Mouse (Mus musculus) stomach, embryonic 15.5 days (tissue): ENCODE results near the gene Rpl10a. TPM values are rescaled to one million over a fixed set of nuclear protein-coding genes. Genes with fewer than 3 reads are reported as not detected.

Source experiments
- ATAC-seq: fragments of 200-750 bp; cut with Nextera tagmentation; 2 replicates; pipeline ENCODE4 v1.8.0; 2017; ENCODE audit warnings: low read depth, moderate number of reproducible peaks, moderate TSS enrichment; ENCODE audit not compliant: insufficient read depth, low FRiP score
- H3K27ac ChIP-seq: fragments of 300-500 bp; sonication (generic); 2 replicates; pipeline ENCODE4 v1.5.1; 2015; ENCODE audit warnings: mild to moderate bottlenecking, inconsistent platforms
- H3K27me3 ChIP-seq: fragments of 300-500 bp; sonication (generic); replicated peaks from 2 replicates; pipeline ENCODE4 v1.6.1; 2015; ENCODE audit warnings: inconsistent platforms
- H3K36me3 ChIP-seq: fragments of 300-500 bp; sonication (generic); 2 replicates; pipeline ENCODE4 v1.6.1; 2015; ENCODE audit warnings: inconsistent platforms
- H3K4me1 ChIP-seq: fragments of 300-500 bp; sonication (generic); 2 replicates; pipeline ENCODE4 v1.6.1; 2015; ENCODE audit warnings: inconsistent platforms
- H3K4me2 ChIP-seq: fragments of 300-500 bp; sonication (generic); 2 replicates; pipeline ENCODE4 v1.6.1; 2015; ENCODE audit warnings: mild to moderate bottlenecking, inconsistent platforms
- H3K4me3 ChIP-seq: fragments of 300-500 bp; sonication (generic); replicated peaks from 2 replicates; pipeline ENCODE4 v1.5.1; 2015; ENCODE audit warnings: inconsistent platforms
- H3K9ac ChIP-seq: fragments of 300-500 bp; sonication (generic); 2 replicates; pipeline ENCODE4 v1.6.1; 2015; ENCODE audit warnings: inconsistent platforms
- H3K9me3 ChIP-seq: fragments of 300-500 bp; sonication (generic); 2 replicates; pipeline ENCODE4 v1.6.1; 2016; ENCODE audit warnings: inconsistent platforms
- WGBS: fragments of 180-500 bp; shearing (Covaris S2); methylation state at CpG from one replicate; pipeline ENCODE4 v1.1.7; 2015; 5-methylcytosine and 5-hydroxymethylcytosine counted together
- polyA plus RNA-seq: library from polyadenylated mRNA; unstranded; fragments of >200 nt; fragmentation: Nextera tagmentation; extraction: Ambion mirVana; gene quantifications from 2 replicates; pipeline ENCODE4 v1.2.1, GENCODE M21; 2015

The Rpl10a gene
- polyA plus RNA-seq, 1 experiment from 2014 or later: 490 TPM

- Histone ChIP-seq H3K36me3 (peaks cover 42% of the 10 kb centered on the region), H3K4me3 (no peak overlapping the region), H3K4me1 (peaks cover 49% of the 10 kb centered on the region), H3K9ac (no peak overlapping the region), H3K27ac (no peak overlapping the region), H3K9me3 (no peaks in the 10 kb centered on the region), H3K4me2 (no peak overlapping the region), H3K27me3 (no peaks in the 10 kb centered on the region)
- 87% methylated on average over 7 of the region's 7 CpGs for WGBS
- no peak for ATAC-seq
Measured at GRCm38 (mm10) chr17:28337547-28337946, 9.3 kb downstream of the Rpl10a start.

- Histone ChIP-seq H3K4me1 (peaks cover 66% of the 10 kb centered on the region), H3K9me3 (no peaks in the 10 kb centered on the region), H3K9ac (no peak overlapping the region), H3K36me3 (peaks cover 26% of the 10 kb centered on the region), H3K4me3 (peak overlapping the region; percentile 11; the same call in 1 of the 2 replicates), H3K27ac (peak overlapping the region; percentile 91), H3K27me3 (no peaks in the 10 kb centered on the region), H3K4me2 (peak overlapping the region; percentile 62)
- peak; percentile 4; the same call in 1 of the 2 replicates for ATAC-seq
- 55% methylated on average over 7 of the region's 7 CpGs for WGBS
Measured at GRCm38 (mm10) chr17:28340578-28340977, 12.3 kb downstream of the Rpl10a start.

- peak overlapping the region; percentile 62 for H3K4me2 ChIP-seq
- H3K36me3 ChIP-seq: peaks cover 23% of the 10 kb centered on the region
- H3K27ac ChIP-seq: peak overlapping the region; percentile 91
- no peaks in the 10 kb centered on the region for H3K9me3 ChIP-seq
- WGBS: 6% methylated on average over 26 of the region's 26 CpGs
- H3K4me3 ChIP-seq: peak overlapping the region; percentile 23
- H3K9ac ChIP-seq: peak overlapping the region; percentile 11; the same call in 1 of the 2 replicates
- H3K27me3 ChIP-seq: no peaks in the 10 kb centered on the region
- H3K4me1 ChIP-seq: peaks cover 71% of the 10 kb centered on the region
- ATAC-seq: peak; percentile 81
Measured at GRCm38 (mm10) chr17:28341091-28341490, 12.8 kb downstream of the Rpl10a start.

GRCm38 (mm10) chr17:28344050-28344607, 15.9 kb downstream of the Rpl10a start:
- Histone ChIP-seq H3K9ac (no peak overlapping the region), H3K4me3 (0 out of 2 replicates have a peak overlapping the region, but pooled peaks have one; percentile 3), H3K27ac (peak overlapping the region; percentile 98), H3K4me2 (peak overlapping the region; percentile 55), H3K27me3 (no peaks in the 10 kb centered on the region), H3K9me3 (no peaks in the 10 kb centered on the region), H3K36me3 (peaks cover 7% of the 10 kb centered on the region; the same call in 1 of the 2 replicates), H3K4me1 (peaks cover 93% of the 10 kb centered on the region)
- 19% methylated on average over 4 of the region's 4 CpGs for WGBS
- ATAC-seq: no peak

GRCm38 (mm10) chr17:28344670-28345069, 16.4 kb downstream of the Rpl10a start:
- peak overlapping the region; percentile 98 for H3K27ac ChIP-seq
- 47% methylated on average over 3 of the region's 3 CpGs for WGBS
- H3K9me3 ChIP-seq: no peaks in the 10 kb centered on the region
- H3K4me1 ChIP-seq: peaks cover 91% of the 10 kb centered on the region
- ATAC-seq: no peak
- no peaks in the 10 kb centered on the region for H3K27me3 ChIP-seq
- H3K4me2 ChIP-seq: peak overlapping the region; percentile 55
- peak overlapping the region; percentile 30 for H3K4me3 ChIP-seq
- H3K36me3 ChIP-seq: peaks cover 5% of the 10 kb centered on the region; the same call in 1 of the 2 replicates
- H3K9ac ChIP-seq: no peak overlapping the region

- WGBS: 5% methylated on average over 8 of the region's 8 CpGs
- Histone ChIP-seq H3K36me3 (no peaks in the 10 kb centered on the region), H3K4me3 (peak overlapping the region; percentile 30), H3K4me1 (peaks cover 85% of the 10 kb centered on the region), H3K9me3 (no peaks in the 10 kb centered on the region), H3K27me3 (no peaks in the 10 kb centered on the region), H3K4me2 (peak overlapping the region; percentile 55), H3K27ac (peak overlapping the region; percentile 98), H3K9ac (peak overlapping the region; percentile 9; the same call in 1 of the 2 replicates)
- ATAC-seq: peak; percentile 4; the same call in 1 of the 2 replicates
Measured at GRCm38 (mm10) chr17:28345271-28345721, 17.0 kb downstream of the Rpl10a start.

- Histone ChIP-seq H3K4me2 (peak overlapping the region; percentile 55), H3K36me3 (no peaks in the 10 kb centered on the region), H3K27me3 (no peaks in the 10 kb centered on the region), H3K9me3 (no peaks in the 10 kb centered on the region), H3K9ac (0 out of 2 replicates have a peak overlapping the region, but pooled peaks have one; percentile 9), H3K4me3 (peak overlapping the region; percentile 30), H3K4me1 (peaks cover 79% of the 10 kb centered on the region), H3K27ac (peak overlapping the region; percentile 98)
- peak; percentile 2; the same call in 1 of the 2 replicates for ATAC-seq
- WGBS: 9% methylated on average over 10 of the region's 10 CpGs
Measured at GRCm38 (mm10) chr17:28345882-28346281, 17.6 kb downstream of the Rpl10a start.

- no peaks in the 10 kb centered on the region for H3K9me3 ChIP-seq
- H3K4me2 ChIP-seq: peak overlapping the region; percentile 87; the same call in 1 of the 2 replicates
- H3K27me3 ChIP-seq: no peaks in the 10 kb centered on the region
- peaks cover 76% of the 10 kb centered on the region for H3K4me1 ChIP-seq
- H3K9ac ChIP-seq: no peak overlapping the region
- 0 out of 2 replicates have a peak overlapping the region, but pooled peaks have one; percentile 89 for H3K4me3 ChIP-seq
- 75% methylated on average over 10 of the region's 10 CpGs for WGBS
- H3K27ac ChIP-seq: peak overlapping the region; percentile 9; the same call in 1 of the 2 replicates
- ATAC-seq: no peak
- no peaks in the 10 kb centered on the region for H3K36me3 ChIP-seq
Measured at GRCm38 (mm10) chr17:28347327-28347726, 19.1 kb downstream of the Rpl10a start.

GRCm38 (mm10) chr17:28348211-28348610, 19.9 kb downstream of the Rpl10a start:
- ATAC-seq: no peak
- H3K27me3 ChIP-seq: no peaks in the 10 kb centered on the region
- H3K4me1 ChIP-seq: peaks cover 71% of the 10 kb centered on the region
- peak overlapping the region; percentile 87 for H3K4me2 ChIP-seq
- peak overlapping the region; percentile 100 for H3K27ac ChIP-seq
- H3K4me3 ChIP-seq: peak overlapping the region; percentile 89
- no peaks in the 10 kb centered on the region for H3K9me3 ChIP-seq
- H3K9ac ChIP-seq: peak overlapping the region; percentile 98; the same call in 1 of the 2 replicates
- H3K36me3 ChIP-seq: no peaks in the 10 kb centered on the region
- WGBS: 36% methylated on average over 6 of the region's 6 CpGs

- 10% methylated on average over 13 of the region's 13 CpGs for WGBS
- no peaks in the 10 kb centered on the region for H3K9me3 ChIP-seq
- ATAC-seq: no peak
- no peaks in the 10 kb centered on the region for H3K36me3 ChIP-seq
- peak overlapping the region; percentile 100 for H3K27ac ChIP-seq
- no peaks in the 10 kb centered on the region for H3K27me3 ChIP-seq
- H3K4me1 ChIP-seq: peaks cover 59% of the 10 kb centered on the region
- peak overlapping the region; percentile 98 for H3K9ac ChIP-seq
- peak overlapping the region; percentile 87 for H3K4me2 ChIP-seq
- H3K4me3 ChIP-seq: peak overlapping the region; percentile 89
Measured at GRCm38 (mm10) chr17:28349264-28349880, 21.1 kb downstream of the Rpl10a start.

GRCm38 (mm10) chr17:28349901-28350465, 21.7 kb downstream of the Rpl10a start:
- H3K27me3 ChIP-seq: no peaks in the 10 kb centered on the region
- H3K27ac ChIP-seq: peak overlapping the region; percentile 100
- H3K9me3 ChIP-seq: no peaks in the 10 kb centered on the region
- H3K4me1 ChIP-seq: peaks cover 53% of the 10 kb centered on the region
- H3K9ac ChIP-seq: peak overlapping the region; percentile 98
- no peaks in the 10 kb centered on the region for H3K36me3 ChIP-seq
- ATAC-seq: peak; percentile 32
- WGBS: under 1% methylated on average over 41 of the region's 54 CpGs
- peak overlapping the region; percentile 87 for H3K4me2 ChIP-seq
- peak overlapping the region; percentile 89 for H3K4me3 ChIP-seq
